Mouse (Mus musculus): ENCODE results near the gene Yif1a. TPM values are rescaled to one million over a fixed set of nuclear protein-coding genes. Genes with fewer than 3 reads are reported as not detected.

The Yif1a gene
- polyA plus RNA-seq, 1 experiment from 2014 or later: 61.6 TPM

- H3K4me2 ChIP-seq (replicated peaks): peak overlapping the region; percentile 11; the same call in 1 of the 2 replicates
- peaks cover 35% of the 10 kb centered on the region for H3K36me3 ChIP-seq
- H3K27ac ChIP-seq (replicated peaks): no peak overlapping the region
- 6% methylated on average over 17 of the region's 17 CpGs for WGBS
- H3K27me3 ChIP-seq: peaks cover 60% of the 10 kb centered on the region
- H3K9me3 ChIP-seq: no peaks in the 10 kb centered on the region
- H3K9ac ChIP-seq (replicated peaks): no peak overlapping the region
- peaks cover 25% of the 10 kb centered on the region for H3K4me1 ChIP-seq
- ATAC-seq (ENCODE audit: low FRiP score, low read depth): peak; percentile 8; the same call in 1 of the 2 replicates
- peak overlapping the region; percentile 6; the same call in 1 of the 2 replicates for H3K4me3 ChIP-seq
Observed at GRCm38 (mm10) chr19:5051031-5051430, 37.3 kb upstream of the Yif1a start.

GRCm38 (mm10) chr19:5051515-5051914 is 36.8 kb upstream of the Yif1a start:
- Histone ChIP-seq H3K27me3 (peaks cover 60% of the 10 kb centered on the region), H3K9me3 (no peaks in the 10 kb centered on the region), H3K27ac (replicated peaks) (no peak overlapping the region), H3K36me3 (peaks cover 31% of the 10 kb centered on the region), H3K4me3 (no peak overlapping the region), H3K4me1 (peaks cover 30% of the 10 kb centered on the region), H3K9ac (replicated peaks) (no peak overlapping the region), H3K4me2 (replicated peaks) (peak overlapping the region; percentile 11; the same call in 1 of the 2 replicates)
- ATAC-seq (ENCODE audit: low FRiP score, low read depth): no peak
- WGBS: 43% methylated on average over 3 of the region's 3 CpGs

GRCm38 (mm10) chr19:5052166-5052822 is 36.0 kb upstream of the Yif1a start:
- H3K36me3 ChIP-seq: peaks cover 23% of the 10 kb centered on the region
- H3K4me2 ChIP-seq (replicated peaks): no peak overlapping the region
- H3K9ac ChIP-seq (replicated peaks): no peak overlapping the region
- H3K27ac ChIP-seq (replicated peaks): no peak overlapping the region
- peaks cover 31% of the 10 kb centered on the region for H3K4me1 ChIP-seq
- ATAC-seq (ENCODE audit: low FRiP score, low read depth): no peak
- H3K4me3 ChIP-seq: no peak overlapping the region
- no peaks in the 10 kb centered on the region for H3K9me3 ChIP-seq
- WGBS: 22% methylated on average over 25 of the region's 25 CpGs
- peaks cover 60% of the 10 kb centered on the region for H3K27me3 ChIP-seq

- Histone ChIP-seq H3K4me2 (replicated peaks) (no peak overlapping the region), H3K9me3 (no peaks in the 10 kb centered on the region), H3K36me3 (peaks cover 17% of the 10 kb centered on the region), H3K4me3 (no peak overlapping the region), H3K9ac (replicated peaks) (no peak overlapping the region), H3K27me3 (peaks cover 60% of the 10 kb centered on the region), H3K4me1 (peaks cover 31% of the 10 kb centered on the region), H3K27ac (replicated peaks) (no peak overlapping the region)
- 61% methylated on average over 17 of the region's 17 CpGs for WGBS
- no peak for ATAC-seq (ENCODE audit: low FRiP score, low read depth)
Observed at GRCm38 (mm10) chr19:5052853-5053252, 35.5 kb upstream of the Yif1a start.

- peaks cover 66% of the 10 kb centered on the region for H3K27me3 ChIP-seq
- H3K4me1 ChIP-seq: peaks cover 36% of the 10 kb centered on the region
- ATAC-seq (ENCODE audit: low FRiP score, low read depth): no peak
Observed at GRCm38 (mm10) chr19:5053909-5054308, 34.4 kb upstream of the Yif1a start.

DNA sequence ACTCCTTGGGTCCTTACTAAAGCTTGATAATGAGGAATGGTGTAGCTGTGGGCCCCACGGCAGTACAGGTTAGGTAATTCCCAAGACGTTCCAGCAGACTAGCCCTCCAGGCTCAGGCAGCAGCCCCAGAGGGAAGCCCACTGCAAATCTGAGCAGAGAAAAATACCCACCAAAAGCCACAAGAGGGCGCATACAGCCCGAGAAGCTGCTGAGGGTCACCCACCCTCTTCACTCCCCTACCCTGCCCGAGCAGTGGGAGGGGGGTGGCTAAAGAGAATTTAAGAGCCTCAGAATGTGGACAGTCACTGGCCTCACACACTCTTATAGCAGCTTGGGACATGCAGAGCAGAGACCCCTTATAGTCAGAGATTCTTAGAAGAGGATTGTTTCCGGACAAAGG is 32.1 kb upstream of the Yif1a start:
- WGBS: 10% methylated on average over 6 of the region's 6 CpGs
- Histone ChIP-seq H3K4me3 (no peak overlapping the region), H3K27me3 (peaks cover 56% of the 10 kb centered on the region)

More at GRCm38 (mm10) chr19:5053909-5054308, 34.4 kb upstream of the Yif1a start:
- Histone ChIP-seq H3K36me3 (peaks cover 8% of the 10 kb centered on the region), H3K9me3 (no peaks in the 10 kb centered on the region), H3K27ac (replicated peaks) (no peak overlapping the region), H3K4me2 (replicated peaks) (no peak overlapping the region), H3K4me3 (no peak overlapping the region), H3K9ac (replicated peaks) (no peak overlapping the region)
- WGBS: 15% methylated on average over 9 of the region's 9 CpGs

DNA sequence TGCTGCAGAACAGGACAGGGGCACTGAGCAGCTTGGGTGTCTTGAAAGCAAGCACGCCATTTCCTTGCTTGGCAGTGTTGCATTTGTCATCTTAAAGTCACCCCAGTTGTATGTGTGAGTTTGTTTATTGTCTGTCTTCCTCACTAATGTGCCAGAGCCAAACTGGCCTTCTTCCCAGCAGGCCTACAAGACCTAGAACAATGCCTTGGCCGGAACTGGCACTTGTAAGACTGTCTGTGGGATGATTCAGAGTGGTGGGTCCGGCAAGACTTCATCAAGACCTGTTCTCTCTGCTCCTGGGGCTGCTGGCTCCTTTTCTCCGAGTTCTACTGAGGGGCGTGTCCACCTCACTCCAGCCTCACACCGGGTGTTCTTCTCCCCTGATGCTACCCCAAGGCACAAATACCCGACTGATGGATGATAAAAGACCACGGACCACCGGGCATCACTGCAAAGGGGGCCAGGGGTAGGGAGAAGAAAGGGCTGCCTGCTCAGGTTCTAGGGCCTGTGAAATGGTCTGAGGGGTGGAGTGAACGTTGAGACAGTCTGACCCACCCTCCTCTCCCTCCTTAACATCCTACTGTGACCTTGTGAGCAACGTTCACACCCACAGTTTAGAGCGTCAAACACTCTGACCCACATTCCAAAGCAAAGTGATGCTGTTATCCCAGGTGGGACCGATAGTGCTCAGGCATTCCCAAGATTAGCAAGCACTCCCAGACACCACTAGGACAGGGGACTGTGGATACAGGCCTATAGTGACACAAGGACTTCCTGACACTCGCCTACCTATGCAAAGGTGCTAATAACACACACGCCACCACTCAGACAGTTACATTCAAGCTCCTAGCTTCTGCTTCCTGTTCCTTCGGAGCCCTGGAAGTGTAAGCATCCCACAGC is 30.2 kb upstream of the Yif1a start:
- Histone ChIP-seq H3K4me1 (peaks cover 31% of the 10 kb centered on the region), H3K27ac (replicated peaks) (no peak overlapping the region), H3K4me3 (no peak overlapping the region), H3K9ac (replicated peaks) (0 out of 2 replicates have a peak overlapping the region, but pooled peaks have one; percentile 26), H3K4me2 (replicated peaks) (no peak overlapping the region), H3K27me3 (peaks cover 37% of the 10 kb centered on the region), H3K36me3 (no peaks in the 10 kb centered on the region), H3K9me3 (no peaks in the 10 kb centered on the region)
- no peak for ATAC-seq (ENCODE audit: low FRiP score, low read depth)
- 26% methylated on average over 16 of the region's 16 CpGs for WGBS

More for the DNA sequence above, 32.1 kb upstream of the Yif1a start:
- Histone ChIP-seq H3K4me1 (peaks cover 31% of the 10 kb centered on the region), H3K36me3 (no peaks in the 10 kb centered on the region), H3K9ac (replicated peaks) (no peak overlapping the region), H3K9me3 (no peaks in the 10 kb centered on the region), H3K4me2 (replicated peaks) (no peak overlapping the region), H3K27ac (replicated peaks) (no peak overlapping the region)
- peak; percentile 13; the same call in 1 of the 2 replicates for ATAC-seq (ENCODE audit: low FRiP score, low read depth)

- Histone ChIP-seq H3K4me3 (no peak overlapping the region), H3K4me2 (replicated peaks) (no peak overlapping the region), H3K4me1 (peaks cover 31% of the 10 kb centered on the region), H3K27me3 (peaks cover 27% of the 10 kb centered on the region), H3K9me3 (no peaks in the 10 kb centered on the region), H3K27ac (replicated peaks) (no peak overlapping the region), H3K9ac (replicated peaks) (0 out of 2 replicates have a peak overlapping the region, but pooled peaks have one; percentile 26), H3K36me3 (no peaks in the 10 kb centered on the region)
- no peak for ATAC-seq (ENCODE audit: low FRiP score, low read depth)
- 9% methylated on average over 10 of the region's 10 CpGs for WGBS
Observed at GRCm38 (mm10) chr19:5058801-5059771, 29.3 kb upstream of the Yif1a start.

DNA sequence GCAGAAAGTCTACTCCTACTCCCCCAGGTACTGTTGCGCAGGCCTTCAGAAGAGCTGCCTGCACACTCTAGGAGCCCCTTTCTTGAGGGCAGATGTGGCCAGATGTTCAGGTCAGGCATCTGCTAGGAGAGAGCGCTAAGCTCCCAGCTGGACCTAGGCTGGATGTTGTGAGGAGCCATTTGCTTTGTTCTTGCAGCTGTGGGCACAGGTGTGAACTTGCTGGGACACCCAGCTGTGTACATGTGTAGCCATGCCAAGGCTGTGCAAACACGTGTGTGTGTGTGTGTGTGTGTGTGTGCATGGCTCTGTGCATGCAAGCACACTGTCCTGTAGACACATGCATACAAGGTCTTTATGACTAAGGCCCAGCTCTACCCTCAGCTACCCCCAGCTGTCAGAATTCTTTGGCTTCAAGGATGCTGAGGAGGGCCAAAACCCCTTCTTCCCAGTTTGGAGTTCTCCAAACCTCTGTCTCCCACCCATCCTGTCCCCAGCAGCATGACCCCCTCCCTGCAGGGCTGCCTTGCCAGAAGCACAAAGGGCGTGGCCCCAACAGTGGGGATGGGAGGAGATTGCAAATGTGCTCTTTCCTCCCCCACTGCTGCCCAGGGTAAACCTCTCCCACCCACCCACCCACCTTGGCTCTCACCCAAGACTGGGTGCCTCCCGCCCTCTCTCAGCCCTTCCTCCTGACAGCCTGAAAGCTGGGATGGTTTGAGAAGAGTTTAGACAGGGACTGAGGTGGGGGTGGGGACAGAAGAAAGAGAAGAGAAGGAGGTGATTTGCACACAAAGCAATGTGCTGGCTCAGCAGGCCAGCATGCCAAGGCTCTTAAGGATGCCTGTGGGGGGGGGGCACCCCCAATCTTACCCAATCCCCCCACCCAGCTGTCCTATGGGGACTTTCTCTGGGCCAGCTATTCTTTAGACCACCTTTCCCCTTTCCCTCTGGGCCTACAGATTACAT is 27.7 kb upstream of the Yif1a start:
- Histone ChIP-seq H3K36me3 (no peaks in the 10 kb centered on the region), H3K4me1 (peaks cover 31% of the 10 kb centered on the region), H3K4me3 (no peak overlapping the region), H3K9me3 (no peaks in the 10 kb centered on the region), H3K27ac (replicated peaks) (no peak overlapping the region), H3K27me3 (peaks cover 25% of the 10 kb centered on the region), H3K9ac (replicated peaks) (no peak overlapping the region), H3K4me2 (replicated peaks) (no peak overlapping the region)
- ATAC-seq (ENCODE audit: low FRiP score, low read depth): no peak
- WGBS: 27% methylated on average over 5 of the region's 5 CpGs

DNA sequence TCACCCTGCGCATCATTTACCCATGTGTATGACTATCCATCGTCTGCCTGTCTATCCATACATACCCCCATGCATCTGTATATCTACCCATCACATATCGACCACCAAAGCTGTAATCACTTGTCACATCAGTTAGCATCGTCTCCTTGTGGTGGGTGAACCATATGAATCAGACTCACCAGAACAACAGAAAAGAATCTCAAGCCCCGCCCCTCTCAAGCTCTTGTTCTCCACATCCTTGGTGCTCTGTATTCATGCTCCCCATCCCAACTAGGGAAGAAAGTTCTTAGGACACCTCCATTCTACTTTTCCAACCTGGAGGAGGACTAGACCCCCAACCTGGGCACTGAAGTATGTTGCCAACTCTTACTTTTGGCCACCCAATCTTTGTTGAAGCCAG is 26.3 kb upstream of the Yif1a start:
- Histone ChIP-seq H3K4me3 (no peak overlapping the region), H3K4me1 (peaks cover 27% of the 10 kb centered on the region), H3K9ac (replicated peaks) (no peak overlapping the region), H3K27ac (replicated peaks) (no peak overlapping the region), H3K36me3 (no peaks in the 10 kb centered on the region), H3K4me2 (replicated peaks) (no peak overlapping the region), H3K27me3 (peaks cover 39% of the 10 kb centered on the region), H3K9me3 (no peaks in the 10 kb centered on the region)
- ATAC-seq (ENCODE audit: low FRiP score, low read depth): no peak
- 87% methylated on average over 5 of the region's 5 CpGs for WGBS

Measured in midbrain, embryonic 12.5 days (tissue).